Mouse (Mus musculus) left cerebral cortex, postnatal 10 days (tissue): ENCODE results near the gene Ptprn2. TPM values are rescaled to one million over a fixed set of nuclear protein-coding genes. Genes with fewer than 3 reads are reported as not detected.

Experiments used
- DNase-seq, 2 experiments: peaks; one replicate each; pipeline ENCODE4 v3.0.0; 2021 to 2022; ENCODE audit warnings: low spot score in 2 of 2, mixed read lengths in 1 of 2; ENCODE audit errors: extremely low spot score in 1 of 2
- intact Hi-C: fragments of 180-260 bp; cut with DNase I; formaldehyde crosslinking; loops from one replicate; pipeline ENCODE4 v1.15.1; 2025
- total RNA-seq, 2 experiments: library from RNA; stranded (reverse); gene quantifications; 2 replicates each; pipeline ENCODE4 v1.2.3; 2021

Ptprn2 gene
- total RNA-seq, 2 experiments from 2014 or later = 331 to 341 TPM

DNA sequence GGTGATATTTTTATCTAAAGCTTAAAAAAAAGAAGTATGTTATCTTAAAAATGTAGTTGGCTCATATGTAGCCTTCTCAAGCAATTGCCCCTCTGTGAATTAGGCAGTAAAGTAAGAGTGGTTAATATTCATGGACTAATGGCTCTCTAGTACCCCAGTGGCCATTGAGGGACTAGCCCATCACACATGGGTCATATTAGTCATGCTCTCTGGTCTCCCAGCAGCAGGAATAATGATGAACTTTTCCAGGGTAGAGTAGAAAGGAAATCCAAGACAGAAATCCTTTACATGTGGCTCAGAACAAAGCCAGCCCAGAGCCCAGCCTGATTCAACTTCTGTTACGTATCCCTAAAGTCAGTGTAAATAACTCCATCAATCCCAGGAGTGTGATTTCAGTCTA, 779.7 kb downstream of the Ptprn2 start:
- DNase-seq = no peak
- intact Hi-C loops = no loop called here

GRCm38 (mm10) chr12:117268543-117269172, 783.1 kb downstream of the Ptprn2 start:
- intact Hi-C loops = no loop called here
- DNase-seq = no peak

DNA sequence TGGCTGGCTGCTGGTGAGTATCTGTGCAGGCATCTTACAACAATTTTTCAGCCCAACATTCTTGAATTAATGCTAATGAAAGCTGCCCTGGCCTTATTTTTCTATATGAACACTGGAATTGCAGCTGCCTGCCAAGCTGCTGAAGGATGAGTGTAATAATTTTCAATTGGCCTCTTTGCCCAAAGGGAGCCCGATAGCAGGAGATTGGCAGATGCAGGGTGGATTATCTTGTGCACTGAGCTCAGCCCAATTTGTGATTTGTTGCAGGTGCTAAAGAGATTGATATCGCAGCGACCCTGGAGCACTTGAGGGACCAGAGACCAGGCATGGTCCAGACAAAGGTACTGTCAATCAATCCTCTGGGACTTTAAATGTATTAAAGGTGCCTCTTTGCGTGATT, 783.8 kb downstream of the Ptprn2 start:
- intact Hi-C loops = no loop called here
- DNase-seq = no peak

DNA sequence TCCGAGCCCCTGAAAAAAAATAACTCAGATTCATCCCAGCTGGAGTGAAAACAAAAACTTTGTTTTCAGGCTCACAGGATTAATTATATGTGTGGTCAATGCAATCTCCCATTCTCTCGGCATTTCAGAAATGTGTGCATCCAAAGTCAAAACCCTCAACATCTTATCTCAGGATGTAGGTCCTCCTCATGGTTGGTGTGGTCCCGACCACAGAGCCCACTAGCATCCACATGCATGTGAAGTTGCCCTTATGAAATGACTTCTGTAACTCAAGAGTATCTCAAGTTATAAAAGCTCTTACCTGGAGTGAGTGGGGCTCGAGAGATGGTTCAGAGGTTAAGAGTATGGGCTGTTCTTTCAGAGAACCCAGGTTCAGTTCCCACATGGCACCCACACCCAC, 784.7 kb downstream of the Ptprn2 start:
- no peak for DNase-seq
- intact Hi-C loops = no loop called here

DNA sequence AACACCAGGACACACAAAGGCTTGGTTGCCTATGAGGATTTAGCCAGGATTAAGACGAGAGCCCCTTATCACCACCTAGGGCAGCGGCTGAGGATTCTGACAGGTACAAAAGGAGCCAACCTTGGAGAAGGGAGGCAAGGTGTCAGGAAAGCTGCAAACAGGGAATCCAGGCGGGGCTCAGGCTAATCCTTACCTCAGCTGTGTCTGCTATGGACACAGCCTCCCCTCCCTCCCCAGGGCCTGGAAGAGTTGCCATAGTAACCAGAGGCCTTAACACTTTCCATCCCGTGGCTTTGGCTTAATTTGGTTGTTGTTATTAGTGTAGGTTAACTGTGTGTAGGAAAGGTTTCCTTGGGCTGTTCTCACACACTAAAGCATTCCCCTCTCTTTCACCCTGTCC, 787.6 kb downstream of the Ptprn2 start:
- DNase-seq = no peak
- intact Hi-C loops = no loop called here

DNA sequence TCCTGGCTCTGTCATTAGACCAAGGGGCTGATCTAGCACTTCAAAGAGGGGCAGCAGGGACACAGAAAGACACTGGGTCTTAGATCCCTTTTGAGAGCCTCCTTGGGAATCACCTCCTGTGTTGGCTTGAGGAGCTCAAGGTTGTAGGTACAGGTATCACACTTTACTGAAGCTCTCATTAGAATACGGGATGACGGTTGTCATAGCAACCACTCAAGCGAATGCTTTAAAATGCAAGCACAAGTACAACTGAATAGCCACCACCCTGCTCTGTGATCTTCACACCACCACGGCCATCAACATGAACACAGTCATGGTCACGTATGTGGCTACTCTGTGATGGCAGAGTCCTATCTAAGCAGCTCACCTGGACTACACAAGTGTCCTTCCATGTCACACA, 789.1 kb downstream of the Ptprn2 start:
- intact Hi-C loops = no loop called here
- DNase-seq = no peak

DNA sequence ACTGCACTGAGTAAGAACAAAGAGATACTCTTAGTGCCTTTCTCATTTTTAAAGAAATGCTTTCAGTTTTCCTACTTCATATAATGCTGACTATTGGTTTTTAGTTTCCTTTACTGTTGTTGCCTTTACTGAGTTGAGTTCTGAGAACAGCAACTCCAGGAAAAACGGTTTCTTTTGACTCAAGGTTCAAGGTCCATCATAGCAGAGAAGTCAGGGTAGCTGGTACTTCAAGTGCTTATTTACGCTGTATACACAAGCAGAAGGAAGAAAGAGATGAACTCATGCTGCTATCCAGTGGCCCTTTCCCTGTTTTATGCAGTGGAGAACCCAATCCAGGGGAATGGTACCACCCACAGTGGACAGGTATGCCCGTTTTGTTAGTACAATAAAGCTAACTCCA, 795.3 kb downstream of the Ptprn2 start:
- DNase-seq = no peak
- intact Hi-C loops = no loop called here

DNA sequence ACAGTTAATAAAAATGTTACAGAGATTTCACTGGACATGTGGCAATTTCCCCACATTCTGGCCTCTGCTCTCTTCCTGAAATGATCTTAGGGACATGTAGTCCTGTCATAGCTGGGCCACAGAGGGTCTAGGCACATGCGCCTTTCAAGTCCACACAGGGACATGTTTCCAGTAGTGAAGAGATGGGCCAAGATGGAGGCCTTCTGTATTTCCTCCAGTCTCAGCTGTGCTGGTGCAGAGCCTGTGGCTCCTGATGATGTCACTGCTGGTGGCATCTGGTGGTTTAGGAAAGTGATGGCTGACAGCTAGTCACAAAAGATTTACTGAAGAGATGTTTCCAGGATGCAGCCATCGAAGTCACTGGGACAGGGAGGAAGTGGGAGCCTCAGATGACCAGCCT, 797.1 kb downstream of the Ptprn2 start:
- intact Hi-C loops = no loop called here
- DNase-seq = no peak

DNA sequence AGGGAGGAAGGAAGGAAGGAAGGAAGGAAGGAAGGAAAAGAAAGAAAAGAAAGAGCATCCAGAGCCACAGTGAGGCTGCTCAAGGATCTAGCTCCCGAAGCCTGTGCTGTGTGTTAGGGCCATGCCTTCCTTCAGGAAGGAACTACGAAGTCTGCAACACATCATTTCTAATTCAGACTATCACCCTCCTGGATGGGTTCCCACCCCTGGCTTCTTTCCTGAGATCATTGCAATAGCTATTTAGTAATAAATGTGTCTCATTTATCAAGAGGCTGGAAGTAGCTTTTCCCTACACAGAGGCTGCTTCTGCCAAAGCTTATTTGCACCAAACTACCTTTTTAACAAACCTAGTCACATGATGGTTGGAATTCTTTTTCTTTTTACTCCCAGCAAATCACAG, 801.9 kb downstream of the Ptprn2 start:
- DNase-seq = no peak
- intact Hi-C loops = no loop called here

GRCm38 (mm10) chr12:117291943-117292342, 806.4 kb downstream of the Ptprn2 start:
- intact Hi-C loops = no loop called here
- DNase-seq = no peak

- DNase-seq = no peak
- intact Hi-C loops = no loop called here
Observed at GRCm38 (mm10) chr12:117296792-117297191, 811.3 kb downstream of the Ptprn2 start.

- no peak for DNase-seq
- intact Hi-C loops = no loop called here
Observed at GRCm38 (mm10) chr12:117299084-117299483, 813.6 kb downstream of the Ptprn2 start.

- intact Hi-C loops = no loop called here
- no peak for DNase-seq
Observed at GRCm38 (mm10) chr12:117304751-117305624, 819.5 kb downstream of the Ptprn2 start.

DNA sequence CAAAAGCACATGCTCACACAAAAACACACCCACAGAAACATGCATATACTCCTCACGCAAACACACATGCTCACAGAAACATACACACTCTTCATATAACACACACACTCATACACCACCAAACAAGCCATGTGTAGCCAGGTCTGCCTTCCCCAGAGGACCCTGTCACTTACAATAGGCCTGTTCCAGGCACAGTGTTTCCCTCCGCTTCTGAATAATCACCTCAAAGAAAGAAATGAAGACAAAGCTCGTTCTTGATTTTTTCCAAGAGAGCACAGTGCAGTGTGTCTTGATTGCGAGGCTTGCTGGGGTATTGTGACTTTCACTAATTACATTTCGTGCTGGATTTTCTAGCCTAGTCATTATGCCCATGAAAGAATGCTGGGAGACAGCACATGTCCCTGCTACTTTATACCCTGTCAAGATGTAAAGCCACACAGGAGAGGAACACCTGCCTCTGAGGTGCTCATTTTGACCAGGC, 820.1 kb downstream of the Ptprn2 start:
- intact Hi-C loops = no loop called here
- DNase-seq = no peak

DNA sequence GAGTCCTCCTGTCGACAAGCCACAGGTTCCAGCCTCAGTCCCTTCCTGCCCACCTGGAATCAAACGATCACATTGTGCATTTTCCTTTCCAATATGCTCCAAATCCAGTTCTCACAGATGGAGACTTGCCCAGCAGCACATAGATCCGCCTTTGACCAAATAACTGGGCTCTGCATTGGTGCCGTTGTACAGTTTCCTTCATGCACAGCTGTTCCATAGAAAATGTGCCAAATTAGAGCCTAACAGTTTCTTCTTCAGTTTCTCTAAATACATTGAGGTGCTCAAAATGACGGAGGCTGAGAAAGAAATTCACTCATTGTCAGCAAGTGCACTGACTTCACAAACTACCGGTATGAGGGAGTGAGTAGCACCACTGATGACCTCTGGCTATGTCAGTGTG, 826.6 kb downstream of the Ptprn2 start:
- intact Hi-C loops = no loop called here
- DNase-seq = no peak

DNA sequence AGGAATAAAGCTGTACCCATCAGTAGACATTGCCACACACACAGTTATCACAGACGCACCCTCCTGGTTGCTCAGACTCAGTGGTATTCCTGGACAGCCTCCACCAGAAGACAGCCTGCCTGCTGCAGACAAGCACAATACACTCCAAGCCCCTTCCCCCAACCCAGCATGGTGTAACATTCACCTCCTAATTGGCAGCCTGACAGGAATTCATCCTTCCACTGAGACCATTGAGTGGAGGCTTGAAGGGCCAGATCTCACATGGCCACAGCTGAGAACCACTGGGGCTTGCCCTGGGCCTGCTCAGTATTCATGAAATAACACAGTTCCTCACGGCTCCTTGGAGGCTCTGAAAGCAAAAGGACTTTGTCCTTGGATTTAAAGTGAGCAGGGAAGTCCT, 829.5 kb downstream of the Ptprn2 start:
- DNase-seq = no peak

GRCm38 (mm10) chr12:117315661-117316060, 830.1 kb downstream of the Ptprn2 start:
- no peak for DNase-seq
- intact Hi-C loops = no loop called here

More for the DNA sequence above, 829.5 kb downstream of the Ptprn2 start:
- intact Hi-C loops = no loop called here

DNA sequence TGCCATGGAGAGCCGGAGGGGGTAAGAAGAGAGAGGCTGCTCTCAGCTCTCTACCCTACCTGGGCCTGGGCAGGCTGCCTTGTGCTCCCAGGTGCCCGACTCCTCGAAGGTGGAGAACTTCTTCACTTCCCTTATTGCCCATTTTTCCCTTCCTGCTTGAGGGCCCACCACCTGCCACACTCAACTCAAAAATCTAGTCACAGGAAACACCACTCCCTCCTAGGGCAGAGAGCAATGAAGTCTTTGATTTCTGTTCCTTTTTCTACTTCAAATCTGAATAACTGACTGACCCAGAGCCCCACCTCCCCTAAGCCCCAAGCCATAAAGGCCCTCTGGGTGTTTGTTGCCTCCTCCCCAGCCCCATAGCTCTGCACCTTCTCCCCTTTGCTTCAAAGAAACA, 832.7 kb downstream of the Ptprn2 start:
- intact Hi-C loops = no loop called here
- no peak for DNase-seq

DNA sequence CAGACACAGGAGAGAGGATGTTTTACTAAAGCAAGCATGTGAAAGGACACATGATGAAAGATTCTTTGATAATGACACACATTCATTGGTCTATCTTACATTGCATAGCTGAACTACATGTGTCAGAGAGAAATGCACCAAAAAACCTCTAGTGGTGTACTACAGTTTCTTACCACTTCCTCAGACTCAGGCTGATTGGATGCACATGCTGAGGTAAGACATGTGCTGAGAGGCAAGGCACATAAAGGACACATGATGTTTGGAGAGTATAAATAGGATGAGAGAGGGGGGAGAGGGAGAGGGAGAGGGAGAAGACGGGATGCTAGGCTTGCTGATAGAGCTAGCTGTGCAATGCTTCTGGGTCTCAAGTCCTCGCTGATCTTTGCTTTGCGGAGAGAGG, 837.5 kb downstream of the Ptprn2 start:
- intact Hi-C loops = loop anchor here (10.0 kb wide), 1 partner anchor 168 kb away; no protein-coding TSS in a partner anchor
- DNase-seq = no peak
